Mouse (Mus musculus): ENCODE data around the gene Mob1b. TPM values are rescaled to one million over a fixed set of nuclear protein-coding genes. Genes with fewer than 3 reads are reported as not detected.
A peak's percentile ranks its signal among the peaks of the same experiment; 100 is the strongest.
"Not testable (repeated sequence)": the region's sequence is repeated elsewhere in the genome, so short reads cannot be mapped to it uniquely, and the experiment has no call there.

The Mob1b gene
- polyA plus RNA-seq, 2 experiments = 11.3 to 11.6 TPM

DNA sequence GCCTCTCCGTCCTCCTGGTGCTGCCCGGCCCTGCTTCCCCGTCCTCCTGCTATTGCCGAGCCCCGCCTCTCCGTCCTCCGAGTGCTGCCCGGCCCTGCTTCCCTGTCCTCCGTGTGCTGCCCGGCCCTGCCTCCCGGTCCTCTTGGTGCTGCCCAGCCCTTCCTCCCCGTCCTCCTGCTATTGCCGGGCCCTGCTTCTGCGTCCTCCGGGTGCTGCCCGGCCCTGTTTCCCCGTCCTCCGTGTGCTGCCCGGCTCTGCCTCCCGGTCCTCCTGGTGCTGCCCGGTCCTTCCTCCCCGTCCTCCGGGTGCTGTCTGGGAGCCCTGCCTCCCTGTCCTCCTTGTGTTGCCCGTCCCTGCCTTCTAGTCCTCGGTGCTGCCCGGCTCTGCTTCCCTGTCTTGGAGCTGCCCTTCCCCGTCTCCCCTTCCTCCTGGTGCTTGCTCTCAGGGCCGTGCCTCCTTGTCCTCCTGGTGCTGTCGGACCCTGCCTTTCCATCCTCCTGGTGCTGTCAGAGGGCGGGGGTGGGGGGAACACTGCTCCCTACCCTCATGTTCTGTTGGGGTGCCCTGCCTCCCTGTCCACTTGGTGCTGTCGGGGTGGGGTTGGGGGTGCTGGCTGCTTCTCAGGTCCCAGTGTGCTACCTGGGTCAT is 1.0 kb downstream of the Mob1b start:
- Histone ChIP-seq H3K4me2 (replicated peaks; ENCODE audit: low read depth, low read length, severe bottlenecking) (peak overlapping the region; percentile 85), H3K4me1 (ENCODE audit: control insufficient read depth, insufficient read depth, low read length) (peaks cover 15% of the 10 kb centered on the region), H3K9me3 (ENCODE audit: control insufficient read depth, low read length) (no peaks in the 10 kb centered on the region), H3K4me3 (replicated peaks; ENCODE audit: low read length) (peak overlapping the region; percentile 97), H3K36me3 (ENCODE audit: control insufficient read depth, insufficient read depth, low read length) (no peaks in the 10 kb centered on the region), H3K27me3 (ENCODE audit: control insufficient read depth, insufficient read depth, low read length) (no peaks in the 10 kb centered on the region), H3K9ac (ENCODE audit: low read depth, low read length, severe bottlenecking) (peak overlapping the region; percentile 91), H3K27ac (replicated peaks; ENCODE audit: low read depth, low read length) (no peak overlapping the region)
- ATAC-seq (ENCODE audit: low FRiP score, low read depth) (no peak), DNase-seq (ENCODE audit: low spot score) (no peak)
- WGBS = 2% methylated on average over 30 of the region's 31 CpGs
- no peak for TF ChIP-seq POLR2A (IDR thresholded peaks at IDR 0.05; ENCODE audit: borderline replicate concordance, extremely low read depth, insufficient read depth, insufficient read length)

DNA sequence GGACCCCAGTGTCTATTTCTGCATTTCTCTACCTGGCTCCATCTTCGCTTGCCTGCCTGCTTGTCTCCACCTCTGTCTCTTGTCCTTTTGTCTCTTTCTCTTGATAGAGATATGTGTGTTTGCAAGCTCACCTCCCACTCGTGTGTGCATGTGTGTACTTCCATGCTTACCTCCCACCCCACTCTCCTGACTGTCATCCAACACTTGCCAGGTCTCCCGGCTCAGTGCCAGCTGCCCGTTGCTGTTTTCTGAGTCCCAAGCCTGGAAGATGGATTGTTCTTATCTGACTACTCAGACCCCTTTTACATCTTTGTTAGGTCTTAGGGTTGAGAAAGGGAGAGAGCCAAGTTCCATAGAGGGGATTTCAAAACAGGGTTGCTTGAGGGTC is 1.6 kb downstream of the Mob1b start:
- no peak for DNase-seq (ENCODE audit: low spot score)
- Histone ChIP-seq H3K9ac (ENCODE audit: low read depth, low read length, severe bottlenecking) (peak overlapping the region; percentile 91), H3K27ac (replicated peaks; ENCODE audit: low read depth, low read length) (no peak overlapping the region), H3K9me3 (ENCODE audit: control insufficient read depth, low read length) (no peaks in the 10 kb centered on the region), H3K4me1 (ENCODE audit: control insufficient read depth, insufficient read depth, low read length) (peaks cover 15% of the 10 kb centered on the region), H3K4me2 (replicated peaks; ENCODE audit: low read depth, low read length, severe bottlenecking) (peak overlapping the region; percentile 85), H3K4me3 (replicated peaks; ENCODE audit: low read length) (peak overlapping the region; percentile 97), H3K27me3 (ENCODE audit: control insufficient read depth, insufficient read depth, low read length) (no peaks in the 10 kb centered on the region), H3K36me3 (ENCODE audit: control insufficient read depth, insufficient read depth, low read length) (no peaks in the 10 kb centered on the region)
- ATAC-seq (ENCODE audit: low FRiP score, low read depth) = no peak
- WGBS = 22% methylated on average over 4 of the region's 4 CpGs
- no peak for TF ChIP-seq POLR2A (IDR thresholded peaks at IDR 0.05; ENCODE audit: borderline replicate concordance, extremely low read depth, insufficient read depth, insufficient read length)

DNA sequence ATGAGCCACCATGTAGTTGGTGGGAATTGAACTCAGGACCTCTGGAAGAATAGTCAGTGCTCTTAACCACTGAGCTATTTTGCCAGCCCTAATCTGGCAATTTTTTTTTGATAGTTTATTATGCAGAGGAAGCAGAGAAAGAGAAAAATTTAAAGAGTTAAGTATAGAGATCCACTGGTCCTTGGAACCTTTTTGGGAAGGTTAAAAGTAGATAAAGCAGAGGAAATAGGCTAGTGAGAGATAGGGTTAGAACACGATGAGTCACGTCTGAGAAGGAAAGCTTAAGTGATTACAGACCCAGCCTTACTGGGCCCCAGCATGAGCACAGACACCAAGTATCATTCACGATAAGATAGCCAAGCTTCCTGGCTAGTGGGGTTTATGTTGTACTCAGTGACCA is 3.4 kb downstream of the Mob1b start:
- Histone ChIP-seq H3K4me2 (replicated peaks; ENCODE audit: low read depth, low read length, severe bottlenecking) (no peak overlapping the region), H3K27ac (replicated peaks; ENCODE audit: low read depth, low read length) (no peak overlapping the region), H3K4me1 (ENCODE audit: control insufficient read depth, insufficient read depth, low read length) (peaks cover 15% of the 10 kb centered on the region), H3K9ac (ENCODE audit: low read depth, low read length, severe bottlenecking) (no peak overlapping the region), H3K9me3 (ENCODE audit: control insufficient read depth, low read length) (no peaks in the 10 kb centered on the region), H3K36me3 (ENCODE audit: control insufficient read depth, insufficient read depth, low read length) (no peaks in the 10 kb centered on the region), H3K4me3 (replicated peaks; ENCODE audit: low read length) (no peak overlapping the region), H3K27me3 (ENCODE audit: control insufficient read depth, insufficient read depth, low read length) (no peaks in the 10 kb centered on the region)
- 74% methylated on average over 3 of the region's 3 CpGs for WGBS
- ATAC-seq (ENCODE audit: low FRiP score, low read depth) = no peak
- no peak for DNase-seq (ENCODE audit: low spot score)
- TF ChIP-seq POLR2A (IDR thresholded peaks at IDR 0.05; ENCODE audit: borderline replicate concordance, extremely low read depth, insufficient read depth, insufficient read length) = no peak

DNA sequence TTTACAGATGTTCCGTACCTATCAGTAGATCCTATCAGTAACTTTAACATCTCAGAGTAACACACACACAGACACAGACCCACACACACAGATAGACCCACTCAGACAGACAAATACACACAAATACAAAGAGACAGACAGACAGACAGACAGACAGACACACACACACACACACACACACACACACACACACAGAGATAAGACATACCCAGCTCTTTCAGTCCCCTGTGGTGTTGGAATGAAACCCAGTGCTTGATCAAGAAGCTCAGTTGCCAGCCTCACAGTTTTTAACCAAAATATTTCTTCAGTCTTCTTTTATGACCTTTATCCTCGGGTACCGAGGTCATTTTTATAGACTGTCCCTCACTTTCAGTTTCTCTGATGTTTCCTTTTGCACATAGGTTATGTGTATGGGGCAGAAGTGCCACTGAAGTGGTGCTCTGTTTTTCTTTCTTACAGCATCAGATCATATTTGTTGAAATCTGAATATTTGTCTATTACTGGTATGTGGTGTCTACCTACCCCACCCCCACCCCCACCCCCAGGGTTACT is 7.0 kb downstream of the Mob1b start:
- TF ChIP-seq POLR2A (IDR thresholded peaks at IDR 0.05; ENCODE audit: borderline replicate concordance, extremely low read depth, insufficient read depth, insufficient read length) = no peak

DNA sequence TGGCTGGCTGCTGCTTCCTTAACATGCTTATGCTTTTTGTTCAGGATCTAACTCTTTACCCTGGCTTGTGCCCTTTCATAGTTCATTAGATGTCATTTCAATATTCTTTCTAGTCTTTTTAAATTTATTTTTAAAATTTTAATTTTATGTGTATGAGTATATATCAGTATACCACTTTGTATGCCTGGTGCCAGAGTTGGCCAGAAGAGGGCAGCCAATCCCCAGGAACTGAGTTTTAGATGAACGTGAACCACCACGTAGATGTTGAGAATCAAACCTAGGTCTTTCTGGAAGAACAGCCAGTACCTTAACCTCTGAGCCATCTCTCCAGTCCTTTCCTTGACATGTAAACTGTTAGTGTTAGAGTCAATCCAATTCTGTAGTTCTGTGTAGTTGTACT is 14.1 kb downstream of the Mob1b start:
- WGBS = 91% methylated on average over 2 of the region's 2 CpGs
- no peak overlapping the region for H3K4me2 ChIP-seq (replicated peaks; ENCODE audit: low read depth, low read length, severe bottlenecking)
- TF ChIP-seq POLR2A (IDR thresholded peaks at IDR 0.05; ENCODE audit: borderline replicate concordance, extremely low read depth, insufficient read depth, insufficient read length) = no peak

More for the DNA sequence above, 7.0 kb downstream of the Mob1b start:
- H3K9ac ChIP-seq (ENCODE audit: low read depth, low read length, severe bottlenecking) = no peak overlapping the region
- peaks cover 1% of the 10 kb centered on the region for H3K4me1 ChIP-seq (ENCODE audit: control insufficient read depth, insufficient read depth, low read length)
- no peaks in the 10 kb centered on the region for H3K9me3 ChIP-seq (ENCODE audit: control insufficient read depth, low read length)
- H3K36me3 ChIP-seq (ENCODE audit: control insufficient read depth, insufficient read depth, low read length) = no peaks in the 10 kb centered on the region
- 72% methylated on average over 3 of the region's 3 CpGs for WGBS
- no peak overlapping the region for H3K27ac ChIP-seq (replicated peaks; ENCODE audit: low read depth, low read length)
- H3K4me3 ChIP-seq (replicated peaks; ENCODE audit: low read length) = no peak overlapping the region
- H3K27me3 ChIP-seq (ENCODE audit: control insufficient read depth, insufficient read depth, low read length) = no peaks in the 10 kb centered on the region
- DNase-seq (ENCODE audit: low spot score) (no peak), ATAC-seq (ENCODE audit: low FRiP score, low read depth) (no peak)
- no peak overlapping the region for H3K4me2 ChIP-seq (replicated peaks; ENCODE audit: low read depth, low read length, severe bottlenecking)

DNA sequence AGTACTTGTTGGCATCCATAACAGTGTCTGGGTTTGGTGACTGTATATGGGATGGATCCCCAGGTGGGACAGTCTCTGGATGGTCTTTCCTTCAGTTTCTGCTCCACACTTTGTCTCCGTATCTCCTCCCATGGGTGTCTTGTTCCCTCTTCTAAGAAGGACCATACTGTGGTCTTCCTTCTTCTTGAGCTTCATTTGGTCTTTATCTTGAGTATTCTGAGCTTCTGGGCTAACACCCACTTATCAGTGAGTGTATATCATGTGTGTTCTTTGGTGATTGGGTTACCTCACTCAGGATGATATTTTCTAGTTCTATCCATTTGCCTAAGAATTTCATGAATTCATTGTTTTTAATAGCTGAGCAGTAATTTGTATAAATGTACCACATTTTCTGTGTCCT is 20.4 kb downstream of the Mob1b start:
- not testable (repeated sequence) for H3K4me1 ChIP-seq (ENCODE audit: control insufficient read depth, insufficient read depth, low read length); ATAC-seq (ENCODE audit: low FRiP score, low read depth); H3K4me3 ChIP-seq (replicated peaks; ENCODE audit: low read length); H3K27ac ChIP-seq (replicated peaks; ENCODE audit: low read depth, low read length); H3K4me2 ChIP-seq (replicated peaks; ENCODE audit: low read depth, low read length, severe bottlenecking); H3K36me3 ChIP-seq (ENCODE audit: control insufficient read depth, insufficient read depth, low read length); H3K27me3 ChIP-seq (ENCODE audit: control insufficient read depth, insufficient read depth, low read length); H3K9me3 ChIP-seq (ENCODE audit: control insufficient read depth, low read length); DNase-seq (ENCODE audit: low spot score); H3K9ac ChIP-seq (ENCODE audit: low read depth, low read length, severe bottlenecking)
- 100% methylated on average over 1 of the region's 1 CpGs for WGBS

More for the DNA sequence above, 14.1 kb downstream of the Mob1b start:
- ATAC-seq (ENCODE audit: low FRiP score, low read depth) = no peak
- H3K9me3 ChIP-seq (ENCODE audit: control insufficient read depth, low read length) = no peaks in the 10 kb centered on the region
- no peaks in the 10 kb centered on the region for H3K36me3 ChIP-seq (ENCODE audit: control insufficient read depth, insufficient read depth, low read length)
- no peak overlapping the region for H3K9ac ChIP-seq (ENCODE audit: low read depth, low read length, severe bottlenecking)
- H3K4me3 ChIP-seq (replicated peaks; ENCODE audit: low read length) = no peak overlapping the region
- no peaks in the 10 kb centered on the region for H3K4me1 ChIP-seq (ENCODE audit: control insufficient read depth, insufficient read depth, low read length)
- H3K27me3 ChIP-seq (ENCODE audit: control insufficient read depth, insufficient read depth, low read length) = no peaks in the 10 kb centered on the region
- no peak overlapping the region for H3K27ac ChIP-seq (replicated peaks; ENCODE audit: low read depth, low read length)
- DNase-seq (ENCODE audit: low spot score) = no peak
